Mouse (Mus musculus) CD4-positive naive resting alpha-beta T cell, adult 57 days (primary cell): Measurements from ENCODE around the gene Zdhhc1. TPM values are rescaled to one million over a fixed set of nuclear protein-coding genes. Genes with fewer than 3 reads are reported as not detected.

Source experiments
- total RNA-seq: library from RNA; stranded (reverse); gene quantifications from one replicate; pipeline ENCODE4 v1.2.4, GENCODE M21; 2023

The Zdhhc1 gene
- total RNA-seq = 4.1 TPM

DNA sequence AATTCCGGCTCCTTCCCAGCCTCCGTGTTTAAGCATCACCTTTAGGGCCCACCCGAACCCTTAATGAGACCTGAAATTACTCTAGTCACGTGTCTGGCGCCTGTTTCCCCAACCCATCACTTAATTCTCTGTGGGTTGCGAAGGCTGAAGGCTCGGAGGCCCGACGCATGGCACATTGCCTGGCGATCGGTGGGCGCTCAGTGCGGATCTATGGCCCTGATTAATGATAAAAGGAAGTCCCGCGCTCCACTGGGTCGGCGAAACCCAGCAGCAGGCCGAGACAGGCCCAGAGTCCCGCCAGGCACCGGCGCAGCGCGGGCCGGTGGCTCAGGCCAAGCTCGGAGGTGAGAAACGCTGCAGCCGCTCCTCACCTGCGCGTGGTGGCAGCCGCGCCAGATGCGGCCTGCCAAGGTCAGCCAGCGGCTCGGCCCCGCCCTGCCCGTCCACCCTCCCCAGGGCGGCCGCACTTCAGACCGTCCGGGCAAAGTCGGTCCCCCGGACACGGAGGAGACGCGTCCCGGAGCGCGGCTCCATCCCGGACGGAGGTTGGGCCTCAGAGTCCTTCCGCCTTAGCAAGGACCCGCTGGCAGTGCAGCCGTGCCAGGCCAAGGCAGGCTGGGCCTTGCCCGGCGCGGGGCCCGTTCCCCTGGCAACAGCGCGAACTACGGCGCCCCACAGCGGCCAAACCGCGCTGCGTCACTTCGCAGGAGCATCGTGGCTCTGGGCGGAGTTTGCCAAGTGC is at the start of gene Zdhhc1:
Gene Zdhhc1 (minus strand): TSS at position 464 of the 742 bp plus-strand sequence.

DNA sequence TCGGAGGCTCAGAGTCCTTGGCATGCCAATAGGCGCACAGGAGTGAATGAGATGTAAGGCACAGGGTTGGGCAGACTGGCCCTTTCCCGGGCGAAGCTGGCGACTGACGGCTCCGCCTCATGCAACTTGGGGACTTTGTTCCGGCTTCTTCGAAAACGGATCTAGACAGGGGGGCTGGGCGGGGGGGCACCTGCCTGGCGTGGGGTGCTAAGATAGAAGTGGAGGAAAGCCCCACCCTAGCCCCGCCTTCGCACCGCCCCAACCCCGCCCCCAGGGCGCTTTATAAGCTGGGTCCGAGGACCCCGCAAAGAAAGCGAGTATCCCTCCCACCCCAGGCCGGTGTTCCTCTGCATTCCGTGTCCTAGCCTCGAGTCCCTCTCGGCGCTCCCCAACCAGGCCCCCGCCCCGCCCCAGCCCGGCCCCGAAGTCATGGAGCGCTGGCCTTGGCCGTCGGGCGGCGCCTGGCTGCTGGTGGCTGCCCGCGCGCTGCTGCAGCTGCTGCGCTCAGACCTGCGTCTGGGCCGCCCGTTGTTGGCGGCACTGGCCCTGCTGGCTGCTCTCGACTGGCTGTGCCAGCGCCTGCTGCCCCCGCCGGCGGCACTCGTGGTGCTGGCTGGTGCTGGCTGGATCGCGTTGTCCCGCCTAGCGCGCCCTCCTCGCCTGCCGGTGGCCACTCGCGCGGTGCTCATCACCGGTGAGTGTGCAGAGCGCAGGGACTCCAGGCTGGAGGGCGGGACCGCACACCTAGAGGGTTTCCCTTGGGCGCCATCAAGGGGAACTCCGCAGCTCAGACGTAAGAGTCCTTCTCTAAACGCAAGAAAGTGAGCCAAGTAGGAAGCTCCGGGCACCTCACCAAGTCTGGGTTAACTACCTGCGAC is 22.0 kb upstream of the Zdhhc1 start, which contains the start of gene Hsd11b2:
Gene Hsd11b2 (plus strand): TSS at position 320 of the 878 bp plus-strand sequence.

DNA sequence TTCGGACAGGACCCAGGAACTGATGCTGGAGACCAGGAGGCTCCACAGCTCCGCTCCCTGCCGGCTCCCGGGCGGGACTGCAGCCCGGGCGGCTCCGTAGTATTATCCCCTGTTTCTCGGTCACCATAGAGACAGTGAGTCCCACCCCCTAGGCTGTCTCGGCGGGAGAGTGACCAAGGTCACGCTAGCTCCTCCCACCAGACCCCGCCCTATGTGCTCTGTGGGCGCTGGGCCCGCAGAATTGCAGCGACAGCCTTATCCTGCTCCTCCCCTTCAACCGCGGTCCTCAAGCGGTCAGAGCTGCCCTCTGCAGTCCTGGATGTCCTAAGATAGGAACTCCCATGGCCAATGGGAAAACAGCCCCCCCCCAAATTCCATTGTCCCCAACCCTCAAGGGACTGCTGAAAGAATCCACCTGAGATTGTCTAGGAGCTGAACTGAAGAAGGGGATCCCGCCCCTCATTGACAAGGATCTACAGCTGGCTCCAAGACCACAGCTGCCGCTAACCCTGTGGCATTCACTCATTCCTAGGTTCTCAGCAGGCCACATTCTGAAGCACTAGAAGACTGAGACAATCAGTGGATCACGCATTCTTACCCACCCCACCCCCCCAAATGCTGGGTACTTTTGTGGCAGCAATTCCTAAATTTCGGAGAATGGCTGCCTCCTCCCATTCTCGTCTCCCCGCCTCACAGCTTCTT is 25.2 kb downstream of the Zdhhc1 start, which contains the start of gene Tppp3:
Gene Tppp3 (minus strand): TSS at position 213 of the 702 bp plus-strand sequence.

Other genes starting within 250 kb of the Zdhhc1 start
- gene B3gnt9, start 241.7 kb downstream of the Zdhhc1 start, total RNA-seq = 2.3 TPM
- 25.6 TPM for gene Tradd, start 232.3 kb downstream of the Zdhhc1 start, total RNA-seq
- gene Fbxl8, start 232.3 kb downstream of the Zdhhc1 start, total RNA-seq = 11.0 TPM
- 1.0 TPM for gene Hsf4, start 227.1 kb downstream of the Zdhhc1 start, total RNA-seq
- not detected for gene Nol3, start 220.8 kb downstream of the Zdhhc1 start, total RNA-seq
- gene 4931428F04Rik, start 207.0 kb downstream of the Zdhhc1 start, total RNA-seq = 4.5 TPM
- gene Exoc3l, start 200.8 kb downstream of the Zdhhc1 start, total RNA-seq = 1.7 TPM
- 85.2 TPM for gene E2f4, start 199.2 kb downstream of the Zdhhc1 start, total RNA-seq
- gene Elmo3, start 191.3 kb downstream of the Zdhhc1 start, total RNA-seq = 3.6 TPM
- 7.3 TPM for gene Lrrc29, start 170.6 kb downstream of the Zdhhc1 start, total RNA-seq
- 33.2 TPM for gene Tmem208, start 170.5 kb downstream of the Zdhhc1 start, total RNA-seq
- gene Fhod1, start 148.9 kb downstream of the Zdhhc1 start, total RNA-seq = 27.3 TPM
- 0.44 TPM for gene Slc9a5, start 148.1 kb downstream of the Zdhhc1 start, total RNA-seq
- gene Plekhg4, start 123.6 kb downstream of the Zdhhc1 start, total RNA-seq = not detected
- not detected for gene Kctd19, start 83.4 kb downstream of the Zdhhc1 start, total RNA-seq
- gene Lrrc36, start 83.3 kb downstream of the Zdhhc1 start, total RNA-seq = not detected
- gene Tppp3, start 25.4 kb downstream of the Zdhhc1 start, total RNA-seq = 1.8 TPM
- not detected for gene Hsd11b2, start 21.9 kb upstream of the Zdhhc1 start, total RNA-seq
- 56.7 TPM for gene Atp6v0d1, start 69.1 kb upstream of the Zdhhc1 start, total RNA-seq
- 25.7 TPM for gene Ripor1, start 108.4 kb upstream of the Zdhhc1 start, total RNA-seq
- gene Ctcf, start 139.7 kb upstream of the Zdhhc1 start, total RNA-seq = 159 TPM
- not detected for gene Agrp, start 140.5 kb upstream of the Zdhhc1 start, total RNA-seq
- 147 TPM for gene Carmil2, start 189.4 kb upstream of the Zdhhc1 start, total RNA-seq
- gene Acd, start 204.2 kb upstream of the Zdhhc1 start, total RNA-seq = 50.7 TPM
- gene Pard6a, start 204.2 kb upstream of the Zdhhc1 start, total RNA-seq = 13.1 TPM
- not detected for gene 4933405L10Rik, start 210.8 kb upstream of the Zdhhc1 start, total RNA-seq
- gene Enkd1, start 211.3 kb upstream of the Zdhhc1 start, total RNA-seq = 2.6 TPM